Mouse (Mus musculus): ENCODE results near the gene Creb5. TPM values are rescaled to one million over a fixed set of nuclear protein-coding genes. Genes with fewer than 3 reads are reported as not detected.

Gene Creb5
- polyA plus RNA-seq, 1 experiment from 2014 or later = 2.8 TPM

DNA sequence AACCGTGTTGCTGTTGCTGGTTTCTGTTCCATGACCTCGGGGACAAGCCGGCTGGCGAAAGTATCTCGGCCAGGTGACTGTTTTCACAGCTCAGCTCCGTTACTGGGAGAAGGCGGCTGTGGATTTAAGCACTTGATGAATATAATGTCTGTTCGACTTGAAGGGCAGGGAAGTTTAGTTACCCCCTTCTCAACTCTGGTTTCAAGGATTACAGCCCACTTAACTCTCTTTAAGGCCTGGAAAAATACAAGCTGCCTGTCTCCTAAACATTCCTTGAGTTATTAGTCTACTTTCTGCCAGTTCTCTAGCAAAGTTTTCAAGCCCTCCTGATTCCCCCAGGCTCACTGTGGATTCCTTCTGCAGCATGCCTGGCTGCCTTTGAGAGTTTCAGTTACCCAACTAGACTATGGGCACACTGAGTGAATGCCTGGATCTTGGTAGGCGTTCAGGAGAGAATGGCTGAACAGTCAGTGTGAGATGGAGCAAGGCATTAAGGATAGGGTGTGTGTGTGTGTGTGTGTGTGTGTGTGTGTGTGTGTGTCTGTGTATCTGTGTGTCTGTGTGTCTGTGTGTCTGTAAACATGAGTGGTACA is 184.0 kb downstream of the Creb5 start:
- Histone ChIP-seq H3K27me3 (ENCODE audit: control insufficient read depth, insufficient read depth, low read length) (no peaks in the 10 kb centered on the region), H3K4me3 (replicated peaks; ENCODE audit: low read depth, low read length) (no peak overlapping the region), H3K9me3 (ENCODE audit: control insufficient read depth, low read length) (no peaks in the 10 kb centered on the region), H3K27ac (replicated peaks; ENCODE audit: low read depth, low read length) (no peak overlapping the region), H3K4me2 (ENCODE audit: low read length) (no peak overlapping the region), H3K36me3 (ENCODE audit: control insufficient read depth, insufficient read depth, low read length) (no peaks in the 10 kb centered on the region), H3K4me1 (ENCODE audit: control insufficient read depth, insufficient read depth, low read length) (no peaks in the 10 kb centered on the region), H3K9ac (replicated peaks; ENCODE audit: low read length) (no peak overlapping the region)
- WGBS = 86% methylated on average over 9 of the region's 9 CpGs
- no peak for DNase-seq
- no peak for ATAC-seq (ENCODE audit: low FRiP score, low TSS enrichment)

DNA sequence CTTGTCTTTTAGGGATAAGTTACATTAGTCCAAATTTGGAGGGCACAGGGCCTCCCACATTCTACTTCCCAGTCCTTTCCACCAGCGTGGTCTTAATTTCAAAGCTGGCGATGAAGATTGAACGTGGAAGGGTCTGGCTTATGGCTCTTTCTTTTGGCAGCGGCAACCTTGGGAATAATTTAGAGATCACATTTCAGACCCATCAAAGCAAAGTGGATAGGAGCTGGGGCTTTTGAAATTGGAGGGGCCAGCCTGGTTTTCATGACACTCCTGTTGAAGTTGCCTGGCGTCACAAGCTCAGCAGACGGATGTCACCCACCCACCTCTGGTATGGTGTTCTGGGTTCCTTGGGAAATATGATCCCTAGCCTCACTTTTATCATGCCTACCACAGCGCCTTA is 185.7 kb downstream of the Creb5 start:
- H3K4me2 ChIP-seq (ENCODE audit: low read length) = no peak overlapping the region
- 87% methylated on average over 7 of the region's 7 CpGs for WGBS
- ATAC-seq (ENCODE audit: low FRiP score, low TSS enrichment) = no peak
- no peak overlapping the region for H3K27ac ChIP-seq (replicated peaks; ENCODE audit: low read depth, low read length)
- H3K27me3 ChIP-seq (ENCODE audit: control insufficient read depth, insufficient read depth, low read length) = no peaks in the 10 kb centered on the region
- H3K9ac ChIP-seq (replicated peaks; ENCODE audit: low read length) = no peak overlapping the region
- H3K9me3 ChIP-seq (ENCODE audit: control insufficient read depth, low read length) = no peaks in the 10 kb centered on the region
- DNase-seq = no peak
- no peaks in the 10 kb centered on the region for H3K36me3 ChIP-seq (ENCODE audit: control insufficient read depth, insufficient read depth, low read length)
- H3K4me1 ChIP-seq (ENCODE audit: control insufficient read depth, insufficient read depth, low read length) = no peaks in the 10 kb centered on the region
- no peak overlapping the region for H3K4me3 ChIP-seq (replicated peaks; ENCODE audit: low read depth, low read length)

DNA sequence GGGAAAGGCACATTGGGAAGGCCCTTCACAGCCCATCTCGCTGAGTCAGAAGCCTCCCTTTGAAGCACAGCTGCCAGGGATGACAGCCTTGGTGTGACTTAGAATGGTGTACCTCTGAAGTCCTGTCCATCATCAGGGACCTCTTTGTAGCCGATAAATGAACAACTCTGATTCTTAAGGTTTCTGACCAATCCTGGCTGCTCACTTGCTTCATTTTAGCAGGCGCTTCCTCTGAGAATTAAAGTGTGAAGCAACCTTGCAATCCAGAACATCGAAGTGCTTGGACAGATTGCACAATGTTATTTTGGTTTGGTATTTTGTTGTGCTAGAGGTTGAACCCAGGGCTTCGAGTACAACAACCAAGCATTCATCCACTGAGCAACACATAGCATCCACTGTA is 190.4 kb downstream of the Creb5 start:
- Histone ChIP-seq H3K9me3 (ENCODE audit: control insufficient read depth, low read length) (no peaks in the 10 kb centered on the region), H3K27ac (replicated peaks; ENCODE audit: low read depth, low read length) (no peak overlapping the region), H3K9ac (replicated peaks; ENCODE audit: low read length) (no peak overlapping the region), H3K36me3 (ENCODE audit: control insufficient read depth, insufficient read depth, low read length) (no peaks in the 10 kb centered on the region), H3K27me3 (ENCODE audit: control insufficient read depth, insufficient read depth, low read length) (no peaks in the 10 kb centered on the region), H3K4me1 (ENCODE audit: control insufficient read depth, insufficient read depth, low read length) (no peaks in the 10 kb centered on the region), H3K4me3 (replicated peaks; ENCODE audit: low read depth, low read length) (no peak overlapping the region), H3K4me2 (ENCODE audit: low read length) (no peak overlapping the region)
- no peak for ATAC-seq (ENCODE audit: low FRiP score, low TSS enrichment)
- DNase-seq = no peak
- 87% methylated on average over 5 of the region's 5 CpGs for WGBS

DNA sequence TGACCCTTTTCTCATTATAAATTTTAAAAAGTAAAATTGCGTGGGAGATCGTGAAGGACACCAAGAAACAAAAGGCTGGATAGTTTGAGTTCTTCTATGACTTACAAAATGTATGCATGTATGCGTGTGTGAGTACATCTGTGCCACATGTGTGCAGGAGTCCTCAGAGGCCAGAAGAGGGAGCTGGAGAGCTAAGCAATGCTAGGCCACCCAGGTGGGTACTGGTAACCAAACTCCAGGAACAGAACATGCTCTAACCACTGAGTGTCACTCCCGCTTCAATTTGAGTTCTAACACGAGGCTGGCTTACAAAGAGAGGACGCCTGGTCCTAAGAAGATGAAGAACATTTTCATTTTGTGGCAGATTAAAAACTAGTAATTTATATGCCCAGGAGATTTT is 203.8 kb downstream of the Creb5 start:
- no peak overlapping the region for H3K4me3 ChIP-seq (replicated peaks; ENCODE audit: low read depth, low read length)
- H3K9me3 ChIP-seq (ENCODE audit: control insufficient read depth, low read length) = no peaks in the 10 kb centered on the region
- DNase-seq (no peak), ATAC-seq (ENCODE audit: low FRiP score, low TSS enrichment) (no peak)
- no peaks in the 10 kb centered on the region for H3K4me1 ChIP-seq (ENCODE audit: control insufficient read depth, insufficient read depth, low read length)
- 95% methylated on average over 6 of the region's 6 CpGs for WGBS
- H3K27me3 ChIP-seq (ENCODE audit: control insufficient read depth, insufficient read depth, low read length) = no peaks in the 10 kb centered on the region
- H3K9ac ChIP-seq (replicated peaks; ENCODE audit: low read length) = no peak overlapping the region
- H3K27ac ChIP-seq (replicated peaks; ENCODE audit: low read depth, low read length) = no peak overlapping the region
- H3K36me3 ChIP-seq (ENCODE audit: control insufficient read depth, insufficient read depth, low read length) = no peaks in the 10 kb centered on the region
- H3K4me2 ChIP-seq (ENCODE audit: low read length) = no peak overlapping the region

DNA sequence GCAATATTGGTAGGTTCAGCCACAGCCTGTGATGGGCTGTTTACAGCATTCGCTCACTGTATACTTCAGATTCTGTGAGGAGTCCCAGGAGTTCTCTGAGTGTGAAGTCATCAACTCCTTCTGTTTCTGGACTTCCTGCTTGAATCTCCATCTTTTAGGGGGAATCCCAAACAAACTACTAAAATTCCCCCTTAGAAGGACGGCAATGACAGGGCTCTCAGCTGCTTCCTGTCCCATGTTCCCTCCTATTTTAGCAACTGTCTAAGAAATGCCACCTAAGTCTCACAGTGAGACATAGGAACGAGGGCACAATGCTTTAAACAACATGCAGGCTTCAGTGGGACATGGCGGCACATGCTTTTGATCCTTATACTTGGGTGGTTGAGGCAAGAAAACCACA is 204.3 kb downstream of the Creb5 start:
- no peaks in the 10 kb centered on the region for H3K4me1 ChIP-seq (ENCODE audit: control insufficient read depth, insufficient read depth, low read length)
- ATAC-seq (ENCODE audit: low FRiP score, low TSS enrichment) = no peak
- WGBS = 90% methylated on average over 4 of the region's 4 CpGs

DNA sequence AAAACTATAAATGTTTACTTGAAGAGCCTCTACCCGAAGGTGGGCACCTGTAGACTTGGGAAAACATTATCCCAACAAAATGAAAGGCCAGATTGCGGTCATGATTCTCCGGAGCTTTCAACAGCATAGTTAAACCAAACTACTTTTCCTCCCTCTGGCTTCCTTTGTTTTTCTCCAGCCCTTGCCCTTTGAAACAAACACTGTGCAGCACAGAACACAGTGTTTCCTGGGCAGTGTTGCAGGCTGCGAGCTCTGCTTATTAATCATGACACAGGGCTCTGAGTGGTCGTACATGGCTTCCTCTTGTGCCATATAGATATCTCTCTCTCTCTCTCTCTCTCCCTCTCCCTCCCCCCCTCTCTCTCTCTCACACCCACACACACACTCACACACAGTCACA is 206.8 kb downstream of the Creb5 start:
- DNase-seq = no peak

More for the DNA sequence above, 204.3 kb downstream of the Creb5 start:
- no peaks in the 10 kb centered on the region for H3K9me3 ChIP-seq (ENCODE audit: control insufficient read depth, low read length)
- H3K27ac ChIP-seq (replicated peaks; ENCODE audit: low read depth, low read length) = no peak overlapping the region
- H3K9ac ChIP-seq (replicated peaks; ENCODE audit: low read length) = no peak overlapping the region
- H3K27me3 ChIP-seq (ENCODE audit: control insufficient read depth, insufficient read depth, low read length) = no peaks in the 10 kb centered on the region
- no peaks in the 10 kb centered on the region for H3K36me3 ChIP-seq (ENCODE audit: control insufficient read depth, insufficient read depth, low read length)
- H3K4me2 ChIP-seq (ENCODE audit: low read length) = no peak overlapping the region
- DNase-seq = no peak
- no peak overlapping the region for H3K4me3 ChIP-seq (replicated peaks; ENCODE audit: low read depth, low read length)

DNA sequence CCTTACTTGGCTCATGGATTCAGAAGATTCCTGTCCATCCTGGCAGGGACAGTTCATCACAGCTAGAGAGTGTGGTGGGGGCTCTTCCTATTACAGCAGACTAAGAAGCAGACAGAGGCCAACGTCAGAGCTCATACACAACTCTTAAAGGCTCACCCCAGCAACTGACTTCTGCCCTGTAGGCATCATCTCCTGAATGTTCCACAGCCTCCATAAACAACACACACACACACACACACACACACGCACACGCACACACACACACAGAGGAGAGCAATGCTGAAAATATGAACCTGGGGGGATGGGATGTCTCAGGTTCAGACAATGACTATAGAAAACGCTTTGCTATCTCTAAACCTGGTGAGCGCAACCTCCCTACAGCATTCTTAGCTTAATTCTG is 208.6 kb downstream of the Creb5 start:
- no peak for ATAC-seq (ENCODE audit: low FRiP score, low TSS enrichment)
- DNase-seq = no peak
- no peaks in the 10 kb centered on the region for H3K36me3 ChIP-seq (ENCODE audit: control insufficient read depth, insufficient read depth, low read length)
- no peak overlapping the region for H3K4me2 ChIP-seq (ENCODE audit: low read length)
- no peaks in the 10 kb centered on the region for H3K27me3 ChIP-seq (ENCODE audit: control insufficient read depth, insufficient read depth, low read length)
- WGBS = 83% methylated on average over 5 of the region's 5 CpGs
- H3K9ac ChIP-seq (replicated peaks; ENCODE audit: low read length) = no peak overlapping the region
- H3K4me1 ChIP-seq (ENCODE audit: control insufficient read depth, insufficient read depth, low read length) = no peaks in the 10 kb centered on the region
- no peak overlapping the region for H3K4me3 ChIP-seq (replicated peaks; ENCODE audit: low read depth, low read length)
- H3K27ac ChIP-seq (replicated peaks; ENCODE audit: low read depth, low read length) = no peak overlapping the region
- H3K9me3 ChIP-seq (ENCODE audit: control insufficient read depth, low read length) = no peaks in the 10 kb centered on the region

More for the DNA sequence above, 206.8 kb downstream of the Creb5 start:
- Histone ChIP-seq H3K27me3 (ENCODE audit: control insufficient read depth, insufficient read depth, low read length) (no peaks in the 10 kb centered on the region), H3K36me3 (ENCODE audit: control insufficient read depth, insufficient read depth, low read length) (no peaks in the 10 kb centered on the region), H3K4me2 (ENCODE audit: low read length) (no peak overlapping the region), H3K4me3 (replicated peaks; ENCODE audit: low read depth, low read length) (no peak overlapping the region), H3K27ac (replicated peaks; ENCODE audit: low read depth, low read length) (no peak overlapping the region), H3K9ac (replicated peaks; ENCODE audit: low read length) (no peak overlapping the region), H3K4me1 (ENCODE audit: control insufficient read depth, insufficient read depth, low read length) (no peaks in the 10 kb centered on the region), H3K9me3 (ENCODE audit: control insufficient read depth, low read length) (no peaks in the 10 kb centered on the region)
- no peak for ATAC-seq (ENCODE audit: low FRiP score, low TSS enrichment)
- 78% methylated on average over 5 of the region's 5 CpGs for WGBS

DNA sequence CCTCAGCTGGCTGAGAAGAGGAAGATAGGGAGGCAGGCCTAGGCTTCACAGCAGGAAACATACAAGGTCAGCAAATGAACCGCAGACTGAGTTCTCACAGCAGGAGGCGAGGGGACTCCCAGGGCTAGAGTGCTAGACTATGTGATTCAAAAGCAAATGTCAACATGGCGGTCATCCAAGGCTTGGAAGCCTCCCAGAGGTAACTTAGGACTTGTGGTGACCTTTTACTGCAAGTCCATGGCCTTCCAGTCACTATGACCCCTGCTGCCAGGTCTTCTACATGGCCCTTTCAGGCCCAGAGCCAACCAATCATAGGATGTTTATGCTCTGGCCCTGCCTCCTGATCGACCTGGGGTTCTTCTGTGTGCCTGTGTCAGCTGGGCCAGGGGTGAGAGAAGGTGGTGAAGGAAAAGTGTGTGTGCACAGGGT is 209.3 kb downstream of the Creb5 start:
- no peaks in the 10 kb centered on the region for H3K9me3 ChIP-seq (ENCODE audit: control insufficient read depth, low read length)
- no peak for ATAC-seq (ENCODE audit: low FRiP score, low TSS enrichment)
- no peak for DNase-seq
- H3K27ac ChIP-seq (replicated peaks; ENCODE audit: low read depth, low read length) = no peak overlapping the region
- H3K4me1 ChIP-seq (ENCODE audit: control insufficient read depth, insufficient read depth, low read length) = no peaks in the 10 kb centered on the region
- H3K4me3 ChIP-seq (replicated peaks; ENCODE audit: low read depth, low read length) = no peak overlapping the region
- no peak overlapping the region for H3K9ac ChIP-seq (replicated peaks; ENCODE audit: low read length)
- 73% methylated on average over 4 of the region's 4 CpGs for WGBS
- H3K27me3 ChIP-seq (ENCODE audit: control insufficient read depth, insufficient read depth, low read length) = no peaks in the 10 kb centered on the region
- H3K36me3 ChIP-seq (ENCODE audit: control insufficient read depth, insufficient read depth, low read length) = no peaks in the 10 kb centered on the region
- H3K4me2 ChIP-seq (ENCODE audit: low read length) = no peak overlapping the region

DNA sequence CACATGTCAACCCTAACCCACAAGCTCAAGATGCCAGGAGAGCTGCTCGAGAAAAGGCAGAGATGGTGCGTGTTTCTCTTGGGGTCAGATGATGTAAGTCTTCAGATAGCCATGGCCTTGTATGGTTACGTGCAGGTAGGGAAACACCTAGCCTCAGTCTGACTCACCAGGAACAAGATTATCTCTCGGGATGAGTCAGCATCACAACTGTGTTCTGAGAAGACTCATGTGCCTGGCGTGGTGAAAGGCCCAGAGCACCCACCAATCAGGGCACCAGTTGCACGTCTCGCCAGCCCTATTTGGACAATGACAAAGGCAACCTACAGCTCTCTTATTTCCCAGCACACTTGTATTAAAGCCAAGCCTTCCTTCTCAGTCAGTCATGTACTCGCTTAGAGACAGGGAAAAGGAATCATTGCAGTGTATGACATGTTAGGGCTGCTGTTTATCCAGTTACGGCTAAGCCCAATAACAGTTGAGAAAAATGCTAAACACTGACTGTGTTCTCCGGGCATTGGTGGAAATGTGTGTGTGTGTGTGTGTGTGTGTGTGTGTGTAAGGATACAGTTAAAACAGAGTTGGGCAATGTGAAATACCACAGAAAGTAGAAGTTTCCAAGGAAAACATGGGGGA is 210.9 kb downstream of the Creb5 start:
- Histone ChIP-seq H3K4me2 (ENCODE audit: low read length) (no peak overlapping the region), H3K27ac (replicated peaks; ENCODE audit: low read depth, low read length) (no peak overlapping the region), H3K9me3 (ENCODE audit: control insufficient read depth, low read length) (no peaks in the 10 kb centered on the region), H3K9ac (replicated peaks; ENCODE audit: low read length) (no peak overlapping the region), H3K27me3 (ENCODE audit: control insufficient read depth, insufficient read depth, low read length) (no peaks in the 10 kb centered on the region), H3K4me1 (ENCODE audit: control insufficient read depth, insufficient read depth, low read length) (no peaks in the 10 kb centered on the region), H3K36me3 (ENCODE audit: control insufficient read depth, insufficient read depth, low read length) (no peaks in the 10 kb centered on the region), H3K4me3 (replicated peaks; ENCODE audit: low read depth, low read length) (no peak overlapping the region)
- 92% methylated on average over 10 of the region's 10 CpGs for WGBS
- DNase-seq (no peak), ATAC-seq (ENCODE audit: low FRiP score, low TSS enrichment) (no peak)
